Mouse (Mus musculus) myocyte (in vitro differentiated cells): ENCODE measurements around the gene Gad1.

Experiments used
- CEBPB ChIP-seq: IDR thresholded peaks from 2 replicates; pipeline ENCODE4 v1.6.1; 2011; ENCODE audit warnings: mild to moderate bottlenecking, moderate library complexity; ENCODE audit not compliant: poor library complexity, insufficient read depth, severe bottlenecking
- E2F4 ChIP-seq: IDR thresholded peaks from one replicate; pipeline ENCODE4 v1.6.1; 2011; ENCODE audit warnings: mild to moderate bottlenecking, control low read depth, moderate library complexity; ENCODE audit not compliant: insufficient read depth
- MAX ChIP-seq: IDR thresholded peaks from one replicate; pipeline ENCODE4 v1.6.1; 2011; ENCODE audit warnings: low read depth, mild to moderate bottlenecking, control low read depth
- MYOD1 ChIP-seq, 3 experiments: IDR thresholded peaks; one replicate each; pipeline ENCODE4 v1.6.1; 2011; ENCODE audit warnings: control low read depth in 2 of 3, low read depth in 2 of 3, mild to moderate bottlenecking in 2 of 3, moderate library complexity in 1 of 3; ENCODE audit not compliant: insufficient read length in 2 of 3, control insufficient read depth in 1 of 3
- POLR2A ChIP-seq: IDR thresholded peaks from one replicate; pipeline ENCODE4 v1.6.1; 2011; ENCODE audit warnings: low read depth, mild to moderate bottlenecking, control low read depth, moderate library complexity; ENCODE audit not compliant: insufficient read length
- POLR2AphosphoS2 ChIP-seq: IDR thresholded peaks from one replicate; pipeline ENCODE4 v1.6.1; 2011; ENCODE audit warnings: low read depth, control low read depth; ENCODE audit not compliant: insufficient read length
- REST ChIP-seq: IDR thresholded peaks from one replicate; pipeline ENCODE4 v1.6.1; 2011; ENCODE audit warnings: mild to moderate bottlenecking, control low read depth, moderate library complexity; ENCODE audit not compliant: insufficient read depth, insufficient read length
- TCF12 ChIP-seq: IDR thresholded peaks from one replicate; pipeline ENCODE4 v1.6.1; 2011; ENCODE audit warnings: mild to moderate bottlenecking, control low read depth; ENCODE audit not compliant: poor library complexity, insufficient read depth, severe bottlenecking
- TCF3 ChIP-seq: IDR thresholded peaks from one replicate; pipeline ENCODE4 v1.6.1; 2011; ENCODE audit warnings: low read depth, control low read depth; ENCODE audit not compliant: insufficient read length
- USF1 ChIP-seq: IDR thresholded peaks from one replicate; pipeline ENCODE4 v1.6.1; 2011; ENCODE audit warnings: low read depth, mild to moderate bottlenecking, control low read depth, moderate library complexity

GRCm38 (mm10) chr2:70595896-70596295 is 43.0 kb downstream of the Gad1 start:
- no peak for TF ChIP-seq POLR2A
- no peak for TF ChIP-seq TCF3
- no peak for TF ChIP-seq POLR2AphosphoS2
- TF ChIP-seq USF1 = no peak
- TF ChIP-seq MYOD1 (IDR thresholded peaks at IDR 0.05; ENCODE audit: control insufficient read depth in 1 of 3, insufficient read length in 2 of 3, low read depth in 2 of 3) = no peak
- no peak for TF ChIP-seq TCF12
- TF ChIP-seq REST = no peak
- TF ChIP-seq E2F4 = no peak
- TF ChIP-seq CEBPB = no peak
- TF ChIP-seq MAX = no peak
